Mouse (Mus musculus): ENCODE results near the gene Bud31. TPM values are rescaled to one million over a fixed set of nuclear protein-coding genes. Genes with fewer than 3 reads are reported as not detected.

Gene Bud31
- polyA plus RNA-seq, 1 experiment, result 92.0 TPM

DNA sequence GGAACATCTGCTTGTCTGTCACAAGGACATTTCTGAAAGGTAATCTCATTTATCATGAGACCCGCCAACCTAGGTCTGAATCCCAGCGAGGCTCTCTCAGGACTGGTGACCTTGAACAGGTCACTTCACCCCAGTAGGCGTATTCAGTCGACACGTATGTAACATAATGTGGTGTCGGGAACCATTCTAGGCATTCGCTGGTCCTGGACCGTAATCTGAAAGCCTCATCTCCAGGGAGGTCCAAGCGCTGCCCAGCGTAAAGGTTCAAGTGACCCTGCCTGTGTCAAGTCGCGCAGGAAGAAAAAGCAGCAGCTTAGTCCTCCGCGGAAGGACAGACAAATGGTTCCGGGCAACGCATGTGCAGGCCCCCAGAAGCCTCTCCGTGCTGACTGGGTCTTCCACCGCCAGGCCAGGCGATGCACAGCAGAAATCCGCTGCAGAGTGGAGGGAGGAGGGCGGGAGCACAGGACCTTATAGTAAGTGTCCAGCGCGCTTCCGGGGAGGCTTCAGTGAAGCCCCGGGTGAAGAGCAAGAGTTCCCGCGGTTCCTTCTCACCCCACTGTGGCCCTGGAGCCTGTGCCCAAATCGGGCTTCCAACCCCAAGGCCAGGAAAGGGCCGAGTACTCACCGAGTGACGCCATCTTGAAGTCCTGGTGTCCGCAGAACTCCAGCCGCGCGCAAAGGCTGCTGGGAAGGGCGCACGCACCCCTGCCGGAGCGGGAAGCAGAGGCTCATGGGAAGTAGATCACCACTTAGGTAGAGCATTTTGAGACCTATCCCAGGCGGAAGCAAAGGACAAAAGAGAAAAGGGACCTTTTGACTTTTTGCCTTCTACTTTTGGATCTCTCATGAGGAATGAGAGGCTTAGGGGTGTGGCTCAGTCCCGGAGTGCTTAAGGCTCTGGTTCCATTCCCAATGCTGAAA lies 51.0 kb downstream of the Bud31 start:
- peak; percentile 87 to 96 for DNase-seq (ENCODE audit: extremely low spot score in 1 of 2, low spot score in 1 of 2)

DNA sequence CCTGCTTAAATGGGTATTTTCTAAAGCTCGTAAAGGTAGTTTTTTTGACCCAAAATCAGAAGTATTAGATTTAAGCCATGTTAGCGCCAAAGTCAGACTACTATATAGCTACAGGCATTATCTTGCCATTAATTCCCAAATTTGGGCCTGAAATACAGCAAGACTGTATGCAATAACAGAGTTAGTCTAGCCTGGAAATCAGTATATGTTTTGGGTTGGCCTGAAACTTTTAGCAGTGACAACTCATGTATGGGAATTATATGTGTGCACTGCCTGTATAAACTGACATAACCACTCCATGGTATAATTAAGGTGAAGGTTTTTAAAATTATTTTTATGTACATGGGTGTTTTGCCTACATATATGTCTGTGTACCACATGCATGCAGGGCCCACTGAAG lies 51.8 kb downstream of the Bud31 start, which contains the start of gene Atp5j2:
Gene Atp5j2, minus strand, starts transcription at position 101 of the 400 bp plus-strand sequence.
- DNase-seq (ENCODE audit: extremely low spot score in 1 of 2, low spot score in 1 of 2), result no peak

Other genes with a start within 250 kb of the Bud31 start
- 25.6 and 28.2 TPM in 2 replicates for gene Smurf1, start 174.5 kb upstream of the Bud31 start, polyA plus RNA-seq (2012; rRNA removed)
- not detected in 2 replicates for gene Gm4871, start 107.6 kb upstream of the Bud31 start, polyA plus RNA-seq (2012; rRNA removed)
- not detected in 2 replicates for gene 1700018F24Rik, start 97.4 kb upstream of the Bud31 start, polyA plus RNA-seq (2012; rRNA removed)
- gene Arpc1a, start 56.5 kb upstream of the Bud31 start, polyA plus RNA-seq (2012; rRNA removed), result 210 and 216 TPM in 2 replicates
- not detected in 2 replicates for gene Kpna7, start 56.3 kb upstream of the Bud31 start, polyA plus RNA-seq (2012; rRNA removed)
- gene Arpc1b, start 26.1 kb upstream of the Bud31 start, polyA plus RNA-seq (2012; rRNA removed), result 71.6 and 73.6 TPM in 2 replicates
- 97.9 and 101 TPM in 2 replicates for gene Pdap1, start 124 bp upstream of the Bud31 start, polyA plus RNA-seq (2012; rRNA removed)
- 19.3 and 21.1 TPM in 2 replicates for gene Ptcd1, start 26.7 kb downstream of the Bud31 start, polyA plus RNA-seq (2012; rRNA removed)
- 51.7 and 57.8 TPM in 2 replicates for gene Cpsf4, start 26.9 kb downstream of the Bud31 start, polyA plus RNA-seq (2012; rRNA removed)
- gene Atp5j2, start 51.7 kb downstream of the Bud31 start, polyA plus RNA-seq (2012; rRNA removed), result 324 and 327 TPM in 2 replicates
- 6.6 and 8.5 TPM in 2 replicates for gene Zkscan14, start 61.5 kb downstream of the Bud31 start, polyA plus RNA-seq (2012; rRNA removed)
- gene Zkscan5, start 64.2 kb downstream of the Bud31 start, polyA plus RNA-seq (2012; rRNA removed), result 9.5 and 9.7 TPM in 2 replicates
- 20.8 and 20.9 TPM in 2 replicates for gene Zfp655, start 91.4 kb downstream of the Bud31 start, polyA plus RNA-seq (2012; rRNA removed)
- 13.9 and 16.1 TPM in 2 replicates for gene Zscan25, start 140.1 kb downstream of the Bud31 start, polyA plus RNA-seq (2012; rRNA removed)
- gene Cyp3a57, start 204.9 kb downstream of the Bud31 start, polyA plus RNA-seq (2012; rRNA removed), result not detected in 2 replicates

Data from frontal cortex, adult 2 months (tissue).